Mouse (Mus musculus): ENCODE results near the gene Palm3.

The Palm3 gene

GRCm38 (mm10) chr8:84067911-84068310 is 46.6 kb downstream of the Palm3 start:
- DNase-seq = peak in 1 of 2 experiments; percentile 10

- DNase-seq = peak in 1 of 2 experiments; percentile 3
Measured at GRCm38 (mm10) chr8:84068316-84069035, 47.2 kb downstream of the Palm3 start.

- DNase-seq = peak in 1 of 2 experiments; percentile 1
Measured at GRCm38 (mm10) chr8:84069169-84069568, 47.9 kb downstream of the Palm3 start.

- DNase-seq = peak in 1 of 2 experiments; percentile 11
Measured at GRCm38 (mm10) chr8:84069750-84070149, 48.5 kb downstream of the Palm3 start.

DNA sequence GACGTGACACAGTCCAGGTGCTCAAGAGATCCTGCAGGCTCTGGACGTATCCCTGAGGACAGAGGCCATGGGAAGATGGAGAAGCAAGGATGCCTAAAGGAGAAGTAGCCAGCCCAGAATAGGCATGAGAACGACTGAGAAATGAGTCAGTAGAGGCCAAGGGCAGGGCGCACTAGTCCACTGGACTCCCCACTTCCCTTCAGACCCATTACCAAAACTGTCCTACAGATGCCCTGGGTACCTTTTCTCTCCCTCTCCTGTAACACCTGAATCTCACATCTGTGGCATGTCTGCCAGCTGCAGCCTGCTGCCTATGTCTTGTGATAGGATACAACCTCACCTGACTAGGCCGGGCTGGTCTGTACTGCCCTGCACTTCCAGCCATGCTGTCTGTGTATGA is 49.0 kb downstream of the Palm3 start:
- peak in 1 of 2 experiments; percentile 3 for DNase-seq

- DNase-seq = peak; percentile 24 to 37
Measured at GRCm38 (mm10) chr8:84070667-84071066, 49.4 kb downstream of the Palm3 start.

- DNase-seq = peak in 1 of 2 experiments; percentile 4
Measured at GRCm38 (mm10) chr8:84071921-84072320, 50.6 kb downstream of the Palm3 start.

- peak in 1 of 2 experiments; percentile 9 for DNase-seq
Measured at GRCm38 (mm10) chr8:84072321-84072720, 51.0 kb downstream of the Palm3 start.

DNA sequence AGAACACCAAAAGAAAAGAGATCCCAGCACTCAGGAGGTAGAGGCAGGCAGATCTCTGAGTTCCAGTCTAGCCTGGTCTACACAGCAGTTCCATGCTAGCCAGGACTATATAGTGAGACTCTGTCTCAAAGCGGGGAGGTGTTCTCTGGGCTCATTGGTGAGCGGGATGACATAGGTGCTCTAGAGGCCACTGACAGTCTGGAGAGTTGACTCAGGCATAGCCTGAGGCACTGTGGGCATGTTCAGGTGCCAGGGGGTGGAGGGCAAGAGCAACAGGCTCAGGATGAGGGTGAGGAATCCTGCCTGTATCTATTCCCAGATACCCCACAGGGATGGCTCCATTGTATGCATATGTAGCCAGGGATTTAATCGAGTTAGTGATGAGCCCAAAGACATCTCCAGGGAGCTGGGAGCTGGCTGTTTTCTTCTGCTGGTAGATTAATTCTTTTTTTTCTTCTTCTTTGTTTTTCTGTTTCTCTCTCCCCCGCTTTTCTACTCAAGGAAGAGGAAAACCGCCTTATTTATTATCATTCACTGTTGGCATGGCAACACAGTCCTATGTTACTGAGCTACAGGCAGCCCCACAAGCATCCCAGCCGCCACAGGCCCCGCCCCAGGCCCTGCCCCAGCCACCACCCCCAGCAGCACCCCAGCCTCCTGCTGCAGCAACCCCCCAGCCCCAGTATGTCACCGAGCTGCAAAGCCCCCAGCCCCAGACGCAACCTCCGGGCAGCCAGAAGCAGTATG is 52.1 kb downstream of the Palm3 start:
- DNase-seq = peak in 1 of 2 experiments; percentile 5

DNA sequence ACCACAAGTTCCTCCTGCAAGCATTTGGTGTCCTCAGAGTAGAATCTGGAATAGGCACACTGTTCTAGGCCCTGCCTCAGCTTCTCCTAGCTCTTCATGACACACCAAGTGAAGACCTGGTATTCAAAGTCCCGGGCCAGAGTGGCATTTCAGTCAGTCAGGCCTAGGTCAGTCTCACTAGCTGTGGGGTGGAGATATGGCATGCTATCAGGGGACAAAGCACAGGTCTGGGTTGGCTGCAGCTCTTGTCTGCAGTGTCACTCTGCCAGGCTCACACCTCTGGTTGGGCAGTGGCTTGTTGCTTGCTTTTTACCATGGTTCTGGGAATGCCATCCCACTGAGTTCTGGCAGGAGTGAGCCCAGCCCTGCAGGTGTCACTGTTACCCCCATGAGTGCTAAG is 55.1 kb downstream of the Palm3 start:
- peak in 1 of 2 experiments; percentile 1 for DNase-seq

- DNase-seq = no peak
Measured at GRCm38 (mm10) chr8:84076849-84077248, 55.6 kb downstream of the Palm3 start.

- DNase-seq = no peak
Measured at GRCm38 (mm10) chr8:84079206-84079605, 57.9 kb downstream of the Palm3 start.

Data from cerebellum, adult 18-20 months (tissue).